Mouse (Mus musculus): ENCODE data around the gene Ncbp2. TPM values are rescaled to one million over a fixed set of nuclear protein-coding genes. Genes with fewer than 3 reads are reported as not detected.
"Not testable (repeated sequence)": the region's sequence is repeated elsewhere in the genome, so short reads cannot be mapped to it uniquely, and the experiment has no call there.

Ncbp2 gene
- polyA plus RNA-seq, 3 experiments from 2014 or later = 27.3 to 45.9 (median 35.4) TPM

DNA sequence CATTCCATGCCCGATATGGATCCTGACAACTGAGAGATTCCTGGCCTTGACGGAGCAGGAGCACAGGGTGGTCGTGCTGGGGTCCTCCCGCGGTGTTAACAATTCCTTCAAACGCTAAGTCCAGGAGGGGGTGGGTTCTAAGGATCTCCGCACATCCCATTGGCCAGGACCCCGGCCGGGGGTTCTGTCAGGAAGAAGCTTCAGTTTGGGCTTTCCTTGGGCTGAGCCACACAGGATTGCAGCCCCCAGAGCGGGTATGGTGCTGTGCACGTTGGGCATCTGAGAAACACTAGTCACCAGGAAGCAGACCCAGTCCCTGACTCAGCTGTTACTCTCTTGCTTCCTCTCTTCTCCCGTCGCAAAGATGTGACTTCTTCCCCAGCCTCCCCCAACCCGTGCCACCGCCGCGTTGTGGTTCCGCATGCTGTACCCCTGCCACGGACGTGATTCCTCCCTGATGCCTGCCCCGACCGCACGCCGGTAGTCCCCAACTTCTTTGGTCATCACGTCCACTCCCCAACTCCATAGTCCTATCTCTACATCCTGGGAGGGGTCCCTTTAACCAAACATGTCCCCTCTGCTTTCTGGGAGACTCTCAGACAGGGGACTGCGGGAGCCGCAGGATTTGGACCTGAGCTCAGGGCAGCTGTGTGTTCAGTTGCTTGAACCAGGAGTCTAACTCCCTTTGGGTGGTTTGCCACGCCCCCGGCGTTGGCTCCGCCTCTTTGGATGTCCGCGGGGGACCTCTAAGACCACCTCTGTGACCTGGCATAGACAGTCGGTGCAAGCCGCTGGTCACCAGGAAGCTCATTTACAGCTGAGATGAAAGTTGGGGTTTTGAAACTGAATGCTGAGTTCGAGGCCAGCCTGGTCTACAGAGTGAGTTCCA is 13.0 kb upstream of the Ncbp2 start:
- no peak for ATAC-seq

DNA sequence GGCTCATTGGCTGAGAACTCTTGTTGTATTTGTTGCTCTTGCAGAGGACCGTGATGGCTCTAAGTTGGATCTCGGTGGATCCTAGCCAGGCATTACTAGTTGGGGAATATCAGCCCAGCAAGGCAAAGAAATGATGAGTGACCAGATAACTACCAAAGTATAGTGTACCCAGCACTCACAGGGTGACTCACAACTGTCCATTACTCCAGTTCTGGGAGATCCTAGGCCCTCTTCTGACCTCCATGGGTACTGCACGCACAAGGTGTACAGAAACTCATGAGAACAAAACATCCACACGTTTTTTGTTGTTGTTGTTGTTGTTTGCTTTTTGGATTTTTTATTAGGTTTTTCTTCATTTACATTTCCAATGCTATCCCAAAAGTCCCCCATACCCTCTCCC is 11.7 kb upstream of the Ncbp2 start:
- ATAC-seq = no peak

DNA sequence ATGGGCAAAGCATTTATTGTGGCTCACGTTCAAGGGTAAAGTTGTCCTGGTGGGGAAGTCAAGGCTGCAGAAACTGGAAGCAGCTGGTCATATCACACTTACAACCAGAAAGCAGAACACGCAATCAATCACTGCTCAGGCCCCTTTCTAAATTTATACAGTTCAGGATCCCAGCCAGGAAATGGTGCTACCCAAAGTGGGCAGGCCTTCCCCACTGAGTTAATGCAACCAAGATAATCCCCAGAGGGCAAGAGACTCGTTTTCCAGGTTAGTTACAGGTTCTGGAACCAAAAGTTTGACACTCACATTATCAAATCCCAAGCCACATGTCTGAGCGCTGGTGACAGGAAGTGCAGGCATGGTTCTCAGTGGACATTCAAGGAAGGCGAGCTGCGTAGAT is 9.5 kb upstream of the Ncbp2 start:
- ATAC-seq = no peak

DNA sequence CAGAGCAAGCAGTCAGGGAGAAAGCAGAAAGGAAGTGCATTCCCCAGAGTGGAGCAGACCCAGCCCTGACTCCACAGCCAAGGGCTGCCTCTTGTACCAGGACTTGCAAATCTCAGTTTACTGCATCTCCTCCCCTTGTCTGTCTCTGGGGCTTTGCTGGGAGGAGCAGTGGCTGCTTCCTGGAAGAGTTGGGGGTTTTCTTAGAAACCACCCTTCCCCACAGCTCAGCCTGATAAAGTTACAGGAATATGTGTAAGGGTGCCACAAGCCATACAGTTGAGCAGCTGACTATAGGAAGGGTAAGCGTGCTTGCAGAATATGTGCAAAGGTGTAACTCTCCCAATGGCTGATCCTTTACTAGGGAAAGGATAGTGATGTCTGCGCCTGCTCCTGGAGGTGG is 7.7 kb upstream of the Ncbp2 start:
- no peak for ATAC-seq

DNA sequence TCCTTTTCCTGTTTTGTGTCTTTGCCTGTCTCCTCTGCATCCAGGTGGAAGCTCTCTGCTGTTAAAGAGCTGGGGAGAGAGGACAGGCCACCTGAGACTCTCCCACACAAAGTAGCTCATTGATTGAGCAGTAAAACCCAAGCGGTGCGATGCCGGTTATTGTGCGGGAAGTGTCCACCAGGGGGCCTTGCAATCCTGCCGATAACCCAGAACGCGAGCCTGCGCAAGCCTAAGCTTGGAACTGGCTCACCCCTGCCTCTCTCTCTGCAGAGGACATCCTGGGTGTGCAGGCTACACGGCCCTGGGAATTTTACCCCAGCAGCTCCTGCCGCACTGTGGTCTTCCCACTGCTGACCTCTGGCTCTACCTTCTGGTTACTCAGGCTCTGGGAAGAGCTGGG is 4.3 kb upstream of the Ncbp2 start:
- ATAC-seq = peak; percentile 59

DNA sequence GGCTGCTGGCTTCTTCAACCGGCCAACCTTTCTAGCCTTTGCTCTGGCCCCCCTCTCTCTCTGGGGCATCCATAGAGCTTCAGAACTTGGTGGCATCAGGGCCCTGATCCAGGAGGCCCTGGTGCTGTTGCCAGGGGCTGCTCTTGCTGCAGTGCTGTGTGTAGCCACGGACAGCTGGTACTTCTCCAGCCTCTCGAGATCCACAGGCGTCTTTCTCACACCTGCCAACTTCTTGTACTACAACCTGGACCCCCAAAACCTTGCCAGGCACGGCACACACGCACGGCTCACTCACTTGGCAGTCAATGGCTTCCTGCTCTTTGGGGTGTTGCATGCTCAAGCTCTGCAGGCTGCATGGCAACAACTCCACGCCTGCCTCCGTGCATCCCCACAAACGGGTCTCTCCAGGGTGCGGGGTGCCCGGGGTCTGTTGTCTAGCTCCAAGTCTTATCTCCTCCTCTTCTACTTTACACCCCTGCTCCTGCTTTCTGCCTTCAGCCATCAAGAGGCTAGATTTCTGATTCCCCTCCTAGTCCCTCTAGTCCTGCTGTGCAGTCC is 3.5 kb upstream of the Ncbp2 start:
- no peak for ATAC-seq

DNA sequence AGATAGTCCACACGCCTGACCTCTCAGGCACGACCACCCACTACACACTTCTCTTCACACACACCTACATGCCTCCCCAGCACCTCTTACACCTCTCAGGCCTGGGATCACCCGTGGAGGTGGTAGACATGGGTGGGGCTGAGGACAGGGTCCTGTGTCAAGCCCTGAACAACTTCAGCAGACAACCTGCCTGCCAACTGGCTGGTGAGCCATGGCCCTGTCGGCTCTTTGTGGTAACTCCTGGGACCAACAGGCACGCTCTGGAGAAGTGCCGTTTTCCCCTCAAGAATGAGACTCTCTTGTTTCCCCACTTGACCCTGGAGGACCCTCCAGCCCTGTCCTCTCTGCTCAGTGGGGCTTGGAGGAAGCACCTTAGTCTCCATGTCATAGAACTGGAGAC is 2.9 kb upstream of the Ncbp2 start:
- ATAC-seq = no peak

DNA sequence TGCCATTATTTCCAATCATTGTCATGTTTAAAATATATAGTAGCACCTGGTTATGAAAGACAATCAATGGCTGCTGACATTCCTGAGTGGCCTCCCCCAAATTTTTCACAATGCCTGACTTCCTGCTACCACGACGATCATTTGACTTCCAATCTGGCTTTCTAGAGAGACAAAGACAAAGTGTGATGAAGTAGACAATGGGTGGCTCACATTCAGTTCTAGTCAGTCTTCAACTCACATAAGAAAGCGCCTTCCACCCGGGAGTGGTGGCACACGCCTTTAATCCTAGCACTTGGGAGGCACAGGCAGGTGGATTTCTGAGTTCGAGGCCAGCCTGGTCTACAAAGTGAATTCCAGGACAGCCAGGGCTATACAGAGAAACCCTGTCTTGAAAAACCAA is 2.3 kb upstream of the Ncbp2 start:
- not testable (repeated sequence) for ATAC-seq

DNA sequence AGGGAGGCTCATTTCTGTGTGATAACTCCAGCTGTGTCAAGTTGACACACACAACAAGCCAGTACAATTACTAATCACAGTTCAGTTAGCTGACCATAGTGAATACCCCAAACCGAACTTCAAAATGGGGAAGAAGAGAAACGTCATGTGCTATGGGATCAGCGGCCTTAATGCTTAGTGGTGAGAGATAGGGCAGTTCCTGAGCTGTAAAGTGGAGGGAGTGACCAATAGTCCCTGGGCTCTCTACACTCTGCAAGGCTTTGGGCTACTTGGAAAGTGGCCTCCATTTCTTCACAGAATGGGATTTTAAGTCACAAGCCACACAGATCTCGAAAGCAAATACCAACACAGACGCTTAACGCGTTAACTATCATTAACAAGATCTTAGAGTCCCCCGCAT is 980 bp upstream of the Ncbp2 start:
- no peak for ATAC-seq

DNA sequence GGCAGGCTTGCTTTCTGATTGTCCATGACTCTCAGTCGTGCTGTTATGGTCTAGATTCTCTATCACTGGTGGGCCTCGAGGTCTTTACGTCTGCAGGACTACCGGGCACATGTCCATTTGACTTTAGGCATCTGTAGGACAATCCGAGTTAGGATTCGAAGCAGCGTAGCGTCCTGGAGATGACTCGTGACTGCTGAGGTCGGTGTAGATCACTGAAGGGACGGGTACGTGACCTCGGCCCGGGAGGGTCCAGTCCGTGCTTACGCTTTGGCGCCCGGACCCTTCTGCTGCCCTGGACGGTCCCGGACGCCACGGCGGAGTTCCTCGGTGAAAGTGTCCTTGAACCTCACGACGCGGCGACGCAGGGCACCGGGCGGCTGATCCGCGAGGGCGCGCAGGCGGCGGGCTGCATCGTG is 404 bp upstream of the Ncbp2 start:
- ATAC-seq = peak; percentile 46

DNA sequence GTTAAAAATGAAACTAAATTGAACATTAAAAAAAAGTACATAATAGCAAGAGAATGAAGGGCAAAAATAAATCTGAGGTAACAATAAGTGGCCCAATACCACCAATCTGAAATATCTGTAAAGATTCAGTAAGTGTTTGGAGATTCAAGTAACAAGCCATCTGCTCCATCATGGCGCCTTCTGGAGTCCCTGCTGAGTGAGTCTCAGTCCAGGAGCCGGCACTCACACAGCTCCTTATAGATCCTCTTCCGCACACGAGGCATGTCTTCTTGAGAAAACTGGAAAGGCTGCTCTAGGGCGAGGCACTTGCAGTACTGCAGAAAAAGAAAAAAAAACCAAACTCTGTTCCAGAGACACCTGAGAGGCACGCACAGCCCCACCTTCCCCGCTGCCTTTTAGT is 14.9 kb downstream of the Ncbp2 start:
- no peak for ATAC-seq

DNA sequence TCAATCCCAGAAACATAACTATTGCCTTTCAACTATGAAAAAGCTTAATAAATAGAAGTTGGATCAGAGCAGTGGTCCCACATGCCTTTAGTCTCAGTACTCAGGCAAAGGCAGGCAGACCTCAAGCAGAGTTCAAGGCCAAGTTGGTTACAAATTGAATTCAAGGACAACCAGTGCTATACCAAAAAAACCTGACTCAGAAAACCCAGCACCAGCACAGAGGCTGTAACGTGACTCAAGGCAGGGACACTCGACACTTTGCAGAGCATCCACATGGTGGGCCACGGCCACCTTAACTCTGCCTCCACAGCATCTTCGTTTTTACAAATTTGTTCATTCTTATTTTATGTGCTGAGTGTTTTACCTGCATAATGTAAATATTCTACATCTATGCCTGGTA is 26.9 kb downstream of the Ncbp2 start:
- ATAC-seq = no peak

DNA sequence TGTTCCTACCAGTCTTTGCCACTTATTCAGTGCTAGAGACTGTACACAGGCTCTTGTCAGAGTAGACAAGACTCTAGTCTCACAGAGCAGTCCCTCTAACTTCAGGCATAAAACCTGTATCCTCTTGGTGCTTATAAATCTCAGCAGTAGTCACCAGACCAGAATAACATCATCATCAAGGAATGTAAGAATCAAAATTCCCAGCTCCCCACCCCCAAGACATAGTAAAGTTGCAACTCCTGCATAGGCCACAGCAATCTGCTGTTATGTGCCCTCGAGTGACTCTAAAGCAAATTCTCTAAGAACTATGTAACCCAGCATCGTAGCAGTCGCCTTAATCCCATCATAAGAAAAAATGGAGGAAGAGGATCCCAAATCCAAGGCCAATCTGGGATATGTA is 31.2 kb downstream of the Ncbp2 start:
- ATAC-seq = no peak

DNA sequence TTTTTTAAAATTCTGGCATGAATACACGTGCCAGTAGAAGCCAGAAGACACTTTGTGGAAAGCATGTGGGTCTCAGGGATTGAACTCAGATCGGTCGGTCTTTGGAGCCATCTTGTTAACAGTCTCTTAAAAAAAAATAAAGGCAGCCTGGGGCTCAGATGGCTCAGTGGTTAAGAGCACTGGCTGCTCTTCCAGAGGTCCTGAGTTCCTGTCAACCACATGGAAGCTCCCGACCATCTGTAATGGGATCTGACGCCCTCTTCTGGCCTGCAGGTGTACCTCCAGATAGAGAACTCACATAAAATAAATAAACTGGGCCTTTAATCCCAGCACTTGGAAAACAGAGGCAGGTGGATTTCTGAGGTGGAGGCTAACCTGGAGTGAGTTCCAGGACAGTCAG is 32.6 kb downstream of the Ncbp2 start:
- ATAC-seq = no peak

DNA sequence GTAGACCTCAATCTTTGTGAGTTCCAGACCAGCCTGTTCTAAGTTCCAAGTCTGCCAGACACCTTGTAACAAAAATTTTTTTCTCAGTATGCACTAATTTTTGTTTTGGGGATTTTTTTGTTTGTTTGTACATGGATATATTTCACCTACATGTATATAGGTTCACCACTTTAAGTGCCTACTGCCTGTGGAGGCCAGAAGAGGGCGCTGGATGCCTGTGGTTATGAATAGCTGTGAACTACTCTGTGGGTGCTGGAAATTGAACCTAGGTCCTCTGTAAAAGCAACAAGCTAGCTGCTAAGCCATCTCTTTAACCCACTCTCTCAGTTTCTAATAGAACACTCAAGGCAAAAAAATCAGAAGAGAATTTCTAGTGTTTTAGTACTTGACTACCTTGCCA is 43.7 kb downstream of the Ncbp2 start:
- ATAC-seq = no peak

DNA sequence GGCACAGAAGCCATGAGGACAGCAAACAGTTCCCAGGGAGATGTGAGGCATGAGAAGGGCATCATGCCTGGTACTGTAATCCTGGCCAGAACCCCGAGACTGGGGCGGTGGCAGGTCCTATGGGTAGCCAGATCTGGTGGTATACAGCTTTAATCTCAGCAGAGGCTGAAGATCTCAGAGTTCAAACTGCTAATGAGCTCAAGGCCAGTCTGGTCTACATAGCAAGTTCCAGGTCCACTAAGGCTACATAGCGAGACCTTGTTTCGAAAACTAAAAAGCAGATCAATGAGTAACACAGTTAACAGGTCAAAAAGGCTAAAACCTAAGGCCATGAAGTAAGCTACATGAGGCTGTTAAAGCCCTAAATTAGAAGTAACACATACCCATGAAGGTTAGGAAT is 44.9 kb downstream of the Ncbp2 start:
- no peak for ATAC-seq

DNA sequence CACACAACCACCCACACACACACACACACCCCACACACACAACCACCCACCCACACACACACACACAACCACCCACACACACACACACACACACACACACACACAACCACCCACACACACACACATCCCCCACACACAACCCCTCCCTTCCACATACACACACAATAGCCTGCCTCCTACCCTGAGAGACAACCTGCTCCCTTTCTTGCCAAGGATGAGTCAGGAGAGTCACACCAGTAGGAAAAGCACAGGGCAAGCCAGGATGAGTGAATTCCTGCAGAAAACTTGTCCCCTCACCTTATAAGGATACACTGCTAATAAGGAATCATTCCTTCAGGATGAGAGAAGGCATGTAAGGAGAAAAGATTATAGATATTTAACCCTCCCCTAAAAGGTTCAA is 45.6 kb downstream of the Ncbp2 start:
- ATAC-seq = no peak

DNA sequence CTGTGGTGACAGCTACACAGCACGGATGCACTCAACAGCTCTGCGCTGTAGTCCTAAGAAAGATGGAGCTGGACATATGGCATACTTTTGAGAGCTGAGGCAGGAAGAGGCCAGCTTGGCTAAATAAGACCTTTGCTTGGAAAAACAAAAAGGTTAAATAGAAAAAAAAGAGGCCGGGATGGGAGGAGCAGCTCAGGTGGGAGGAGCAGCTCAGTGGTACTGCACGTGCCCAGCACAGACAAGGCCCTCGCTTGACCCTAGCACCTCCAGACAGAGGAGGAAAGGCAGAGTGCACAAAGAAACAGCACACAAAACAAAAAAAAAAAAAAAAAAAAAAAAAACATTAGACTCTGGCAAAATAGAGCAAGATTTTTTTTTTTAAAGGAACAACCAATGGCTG is 48.1 kb downstream of the Ncbp2 start:
- ATAC-seq = no peak

DNA sequence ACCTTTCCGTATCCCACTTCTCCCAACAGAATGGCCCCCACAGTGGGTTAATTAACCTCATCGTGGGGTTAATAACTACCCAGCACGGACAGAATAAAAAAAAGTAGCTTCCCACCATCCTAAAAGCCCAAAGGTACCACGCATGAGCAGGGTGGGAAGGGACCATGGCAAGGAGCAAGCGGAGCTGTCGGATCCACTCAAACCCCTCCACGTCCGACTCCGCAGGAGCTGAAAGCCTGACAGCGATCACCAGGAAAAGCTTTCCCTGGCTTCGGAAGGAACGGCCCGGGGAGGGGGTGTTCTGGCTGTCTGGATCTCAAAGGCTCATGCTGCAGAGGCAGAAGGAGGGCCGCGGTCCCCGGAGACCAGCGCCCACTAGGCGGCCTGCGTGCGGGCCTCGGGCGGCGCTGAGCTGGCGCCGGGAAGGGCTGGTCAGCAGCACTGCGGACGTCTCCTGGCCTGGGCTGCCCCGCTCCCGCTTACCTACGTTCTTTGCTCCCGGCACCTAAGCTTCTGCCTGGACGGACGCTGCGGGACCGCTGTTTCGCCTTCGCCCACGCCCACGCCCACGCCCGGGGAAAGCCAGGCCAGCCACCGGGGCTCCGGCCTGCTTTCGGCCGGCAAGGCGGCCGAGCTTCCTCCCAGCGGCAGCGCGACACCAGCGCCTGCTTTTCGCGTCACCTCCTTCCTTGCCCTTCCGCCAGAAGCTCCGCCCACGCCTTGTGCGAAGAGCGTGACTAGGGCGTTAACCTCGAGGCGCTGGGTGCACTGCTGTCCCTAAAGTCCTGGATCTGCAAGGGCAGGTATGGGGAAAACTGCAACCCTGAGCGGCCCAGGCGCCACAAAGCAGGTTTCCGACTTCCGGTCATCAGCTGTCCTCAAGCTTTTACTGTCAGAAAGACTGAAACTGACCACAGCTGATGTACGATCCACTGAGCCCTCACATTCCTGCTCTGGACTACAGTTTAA is 54.5 kb downstream of the Ncbp2 start, which contains the start of gene Senp5:
Gene Senp5, minus strand, starts transcription at position 779 of the 969 bp plus-strand sequence.
- ATAC-seq = peak; percentile 99

DNA sequence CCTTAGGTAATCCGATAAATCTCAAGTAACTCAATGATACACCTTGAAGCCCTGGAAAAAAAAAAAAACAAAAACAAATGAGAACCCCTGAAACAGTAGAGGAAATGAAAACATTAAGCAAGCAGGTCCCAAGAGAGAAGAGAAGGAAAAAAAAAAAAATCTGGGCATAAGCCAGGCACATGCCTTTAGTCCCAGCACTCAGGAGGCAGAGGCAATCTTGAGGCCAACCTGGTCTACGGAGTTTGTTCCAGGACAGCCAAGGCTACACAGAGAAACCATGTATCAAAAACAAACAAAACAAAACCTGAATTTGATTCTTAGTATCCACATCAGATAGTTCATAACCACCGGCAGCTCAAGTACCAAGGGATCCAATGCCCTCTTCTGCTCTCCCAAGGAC is 56.4 kb downstream of the Ncbp2 start:
- no peak for ATAC-seq

DNA sequence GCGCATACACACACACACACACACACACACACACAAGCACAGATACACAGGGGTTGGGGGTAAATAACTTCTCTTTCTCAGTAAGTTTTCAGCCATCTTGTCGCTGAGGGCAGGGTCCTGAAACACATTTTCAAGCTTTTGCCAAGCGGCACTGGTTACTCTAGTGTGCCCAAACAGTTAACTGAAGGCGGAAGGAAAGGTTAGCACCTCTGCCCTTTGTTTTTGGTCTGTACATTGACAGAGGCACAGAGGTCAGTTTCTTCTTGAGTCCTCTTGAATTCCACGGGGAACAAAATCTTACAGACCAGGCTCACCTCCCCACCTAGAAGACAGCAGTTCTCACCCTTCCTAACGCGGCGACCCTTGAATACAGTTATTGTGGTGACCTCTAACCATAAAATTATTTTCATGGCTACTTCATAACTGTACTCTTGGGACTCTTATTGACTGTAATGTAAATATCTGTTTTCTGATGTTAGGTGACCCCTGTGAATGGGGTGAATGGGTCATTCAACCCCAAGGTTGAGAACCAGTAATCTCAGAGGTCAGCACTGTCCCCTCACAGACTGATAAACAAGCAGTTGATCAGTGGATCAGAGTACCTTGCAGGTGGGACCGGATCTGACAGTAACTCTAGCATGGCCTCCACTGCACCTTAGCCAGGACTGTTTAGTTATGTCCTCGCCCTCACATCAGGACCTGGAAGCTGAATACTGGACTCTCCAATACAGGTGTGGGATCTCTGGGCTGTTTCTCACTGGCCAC is 60.4 kb downstream of the Ncbp2 start:
- ATAC-seq = no peak

DNA sequence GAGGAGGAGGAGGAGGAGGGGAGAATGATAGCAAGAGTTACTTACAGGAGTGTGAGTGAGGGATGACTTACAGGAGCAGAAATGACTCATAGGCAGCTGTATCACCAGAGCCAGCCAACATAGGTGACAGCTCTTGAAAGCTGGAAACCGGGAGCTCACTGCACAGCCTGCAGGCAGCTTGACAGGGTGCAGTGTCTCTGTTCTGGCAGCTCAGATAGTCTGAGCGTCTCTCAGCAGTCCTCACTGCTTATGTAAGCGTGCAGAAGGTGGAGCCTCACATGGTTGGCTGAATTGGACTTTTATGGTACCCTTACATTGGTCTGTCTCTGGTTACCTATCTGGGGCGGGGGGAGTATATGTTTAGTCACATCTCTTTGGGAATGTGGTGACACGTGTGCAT is 61.6 kb downstream of the Ncbp2 start:
- no peak for ATAC-seq

DNA sequence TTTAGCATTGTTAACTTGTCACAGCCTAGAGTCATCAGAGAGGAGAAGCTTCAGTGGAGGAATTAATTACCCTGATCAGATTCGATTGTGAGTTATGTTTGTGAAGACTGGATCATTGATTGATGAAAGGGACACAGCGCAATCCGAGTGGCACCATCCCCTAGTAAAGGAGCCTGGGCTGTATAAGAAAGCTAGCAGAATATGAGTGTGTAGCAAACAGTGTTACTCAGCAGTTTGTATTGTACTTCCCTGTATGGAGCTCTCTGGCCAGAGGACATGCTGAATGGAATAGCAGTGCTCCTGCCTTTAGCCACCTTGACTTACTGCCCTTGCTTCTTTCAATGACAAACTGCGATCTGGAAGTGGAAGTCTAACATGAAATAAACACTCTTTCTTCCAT is 62.0 kb downstream of the Ncbp2 start:
- no peak for ATAC-seq
